Mouse (Mus musculus): ENCODE measurements around the gene Gm20388.

DNA sequence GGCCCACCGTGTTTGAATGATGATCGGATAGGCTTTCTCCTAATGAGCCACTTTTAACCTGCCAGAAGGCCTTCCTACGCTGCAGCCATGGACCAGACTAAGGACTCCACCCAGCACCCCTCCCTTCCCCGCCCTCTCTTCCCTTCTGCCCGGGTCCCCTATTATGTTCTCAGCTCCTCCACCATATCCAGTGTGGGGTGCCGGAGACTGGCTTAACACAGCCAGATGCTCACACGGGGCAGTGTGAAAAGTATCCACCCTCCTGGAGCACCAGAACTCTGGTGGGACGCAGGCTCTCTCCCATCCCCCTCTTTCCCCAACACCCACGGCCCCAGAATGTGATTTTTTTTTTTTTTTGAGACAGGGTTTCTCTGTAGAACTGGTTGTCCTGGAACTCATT lies 2662.9 kb downstream of the Gm20388 start:
- TF ChIP-seq CTCF (conservative IDR thresholded peaks at IDR 0.05; ENCODE audit: insufficient read depth, insufficient read length, low read depth, low read length): no peak
- TF ChIP-seq POLR2A (IDR thresholded peaks at IDR 0.05; ENCODE audit: low read depth, low read length): no peak

Data from kidney, adult 2 months (tissue).